Mouse (Mus musculus) liver, embryonic 13.5 days (tissue): ENCODE measurements around the gene Aldh1b1. TPM values are rescaled to one million over a fixed set of nuclear protein-coding genes. Genes with fewer than 3 reads are reported as not detected.

ENCODE experiments used
- ATAC-seq: fragments of 200-750 bp; cut with Nextera tagmentation; 2 replicates; pipeline ENCODE4 v1.8.0; 2017; ENCODE audit warnings: low read depth, mild to moderate bottlenecking, moderate number of reproducible peaks, moderate library complexity
- DNase-seq: peaks from one replicate; pipeline ENCODE4 v3.0.0; 2022
- H3K27ac ChIP-seq: fragments of 300-500 bp; sonication (generic); 2 replicates; pipeline ENCODE4 v1.5.1; 2015; ENCODE audit warnings: moderate library complexity, mild to moderate bottlenecking, inconsistent platforms
- H3K27me3 ChIP-seq: fragments of 300-500 bp; sonication (generic); 2 replicates; pipeline ENCODE4 v1.6.1; 2015; ENCODE audit warnings: mild to moderate bottlenecking, inconsistent platforms
- H3K36me3 ChIP-seq: fragments of 300-500 bp; sonication (generic); 2 replicates; pipeline ENCODE4 v1.6.1; 2015; ENCODE audit warnings: mild to moderate bottlenecking, inconsistent platforms
- H3K4me1 ChIP-seq: fragments of 300-500 bp; sonication (generic); replicated peaks from 2 replicates; pipeline ENCODE4 v1.6.1; 2015; ENCODE audit warnings: inconsistent platforms
- H3K4me2 ChIP-seq: fragments of 300-500 bp; sonication (generic); 2 replicates; pipeline ENCODE4 v1.6.1; 2015; ENCODE audit warnings: inconsistent platforms, mild to moderate bottlenecking, moderate library complexity
- H3K4me3 ChIP-seq: fragments of 300-500 bp; sonication (generic); replicated peaks from 2 replicates; pipeline ENCODE4 v1.5.1; 2015; ENCODE audit warnings: mild to moderate bottlenecking, inconsistent platforms
- H3K9ac ChIP-seq: fragments of 300-500 bp; sonication (generic); 2 replicates; pipeline ENCODE4 v1.6.1; 2015; ENCODE audit warnings: mild to moderate bottlenecking, inconsistent platforms
- H3K9me3 ChIP-seq: fragments of 300-500 bp; sonication (generic); replicated peaks from 2 replicates; pipeline ENCODE4 v1.6.1; 2016; ENCODE audit warnings: inconsistent platforms
- WGBS: fragments of 180-500 bp; shearing (Covaris S2); methylation state at CpG from one replicate; pipeline ENCODE4 v1.1.7; 2015; ENCODE audit not compliant: insufficient replicate concordance; 5-methylcytosine and 5-hydroxymethylcytosine counted together
- polyA plus RNA-seq: library from polyadenylated mRNA; unstranded; fragments of >200 nt; fragmentation: Nextera tagmentation; extraction: Ambion mirVana; gene quantifications from 2 replicates; pipeline ENCODE4 v1.2.1, GENCODE M21; 2015

Aldh1b1 gene
- polyA plus RNA-seq, 1 experiment from 2014 or later = 44.1 TPM

DNA sequence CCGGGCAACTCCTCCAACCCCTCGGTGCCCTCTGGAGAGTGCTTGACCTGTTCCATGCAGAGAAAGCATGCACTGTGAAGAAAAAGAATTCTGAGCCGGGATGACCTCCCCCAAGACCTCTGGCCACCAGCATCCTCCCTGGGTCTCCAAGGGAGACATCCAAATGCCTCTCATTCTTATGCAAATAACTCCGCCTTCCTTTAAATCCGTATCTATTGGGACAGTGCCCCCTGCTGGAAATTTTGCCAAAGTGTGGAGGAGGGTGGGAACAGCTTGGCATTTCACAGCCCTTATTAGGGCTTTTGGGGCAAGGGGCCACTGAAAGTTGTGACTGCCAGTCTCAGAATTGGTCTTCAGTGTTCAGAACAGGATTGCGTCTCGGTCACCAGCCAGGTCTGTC lies 16.7 kb downstream of the Aldh1b1 start:
- Histone ChIP-seq H3K9me3 (no peaks in the 10 kb centered on the region), H3K4me3 (no peak overlapping the region), H3K36me3 (no peaks in the 10 kb centered on the region), H3K4me2 (no peak overlapping the region), H3K27ac (no peak overlapping the region), H3K4me1 (peaks cover 4% of the 10 kb centered on the region; the same call in 1 of the 2 replicates), H3K9ac (no peak overlapping the region), H3K27me3 (peaks cover 16% of the 10 kb centered on the region)
- no peak for DNase-seq
- WGBS = 38% methylated on average over 7 of the region's 7 CpGs
- ATAC-seq = no peak

DNA sequence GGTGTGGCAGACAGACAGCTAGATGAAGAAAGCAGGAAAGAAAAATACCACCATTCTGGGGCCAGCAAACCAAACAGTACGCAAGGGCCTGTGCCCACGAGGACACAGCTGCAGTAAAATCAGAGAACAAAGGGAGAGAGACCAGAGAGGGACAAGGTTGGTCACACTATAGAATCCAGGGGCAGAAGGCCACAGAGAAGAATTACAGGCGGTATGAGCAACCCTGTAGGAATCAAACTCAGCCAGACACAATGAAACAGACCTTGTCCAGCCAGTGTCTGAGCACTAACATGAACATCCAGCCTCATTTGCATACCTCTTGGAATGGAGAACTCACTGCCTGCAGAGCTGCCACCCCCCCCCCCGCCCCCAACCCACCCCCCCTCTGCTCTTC lies 20.0 kb downstream of the Aldh1b1 start:
- peak overlapping the region; percentile 48; the same call in 1 of the 2 replicates for H3K4me2 ChIP-seq
- peaks cover 30% of the 10 kb centered on the region for H3K27me3 ChIP-seq
- no peaks in the 10 kb centered on the region for H3K9me3 ChIP-seq
- H3K4me3 ChIP-seq = no peak overlapping the region
- 24% methylated on average over 4 of the region's 4 CpGs for WGBS
- H3K36me3 ChIP-seq = no peaks in the 10 kb centered on the region
- H3K4me1 ChIP-seq = peaks cover 4% of the 10 kb centered on the region; the same call in 1 of the 2 replicates
- DNase-seq (no peak), ATAC-seq (no peak)
- H3K27ac ChIP-seq = no peak overlapping the region
- H3K9ac ChIP-seq = no peak overlapping the region

DNA sequence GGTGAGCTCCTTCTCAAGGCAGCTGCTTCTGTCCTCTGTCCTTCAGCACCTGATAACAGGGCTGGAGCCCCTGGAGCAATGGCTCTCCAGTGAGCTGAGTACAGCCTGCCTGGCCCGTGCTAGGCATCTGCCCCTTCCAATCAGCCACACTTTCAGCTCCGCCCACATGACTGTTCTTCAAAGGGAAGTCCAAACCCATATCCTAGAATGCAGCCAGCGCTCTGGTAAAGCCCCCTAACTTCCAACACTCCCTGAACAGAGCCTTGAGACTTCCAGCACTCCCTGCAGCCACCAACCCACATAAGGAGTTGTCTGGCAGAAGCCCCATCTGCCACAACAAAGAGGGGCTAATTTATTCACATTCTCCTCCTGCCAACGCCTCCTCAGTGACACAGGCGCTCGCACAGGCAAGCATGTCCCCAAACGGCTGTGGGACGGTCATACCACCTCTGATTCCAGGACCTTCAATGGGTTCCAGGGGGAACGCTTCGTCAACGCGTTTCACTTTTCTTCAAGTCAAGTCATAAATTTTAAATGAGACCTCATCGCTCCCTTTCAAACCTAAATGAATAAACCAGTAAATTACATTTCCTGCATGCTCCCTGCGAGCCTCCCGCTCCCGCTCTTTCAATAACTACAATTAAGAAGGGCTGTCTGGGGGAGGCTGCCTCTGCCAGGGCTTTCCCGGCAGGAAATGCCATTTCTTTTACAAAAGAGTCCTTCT lies 20.5 kb downstream of the Aldh1b1 start:
- ATAC-seq (no peak), DNase-seq (no peak)
- Histone ChIP-seq H3K4me1 (peaks cover 4% of the 10 kb centered on the region; the same call in 1 of the 2 replicates), H3K27ac (no peak overlapping the region), H3K9me3 (no peaks in the 10 kb centered on the region), H3K4me3 (peak overlapping the region; percentile 14; the same call in 1 of the 2 replicates), H3K4me2 (peak overlapping the region; percentile 48), H3K9ac (no peak overlapping the region), H3K27me3 (peaks cover 35% of the 10 kb centered on the region), H3K36me3 (no peaks in the 10 kb centered on the region)
- 3% methylated on average over 17 of the region's 17 CpGs for WGBS

DNA sequence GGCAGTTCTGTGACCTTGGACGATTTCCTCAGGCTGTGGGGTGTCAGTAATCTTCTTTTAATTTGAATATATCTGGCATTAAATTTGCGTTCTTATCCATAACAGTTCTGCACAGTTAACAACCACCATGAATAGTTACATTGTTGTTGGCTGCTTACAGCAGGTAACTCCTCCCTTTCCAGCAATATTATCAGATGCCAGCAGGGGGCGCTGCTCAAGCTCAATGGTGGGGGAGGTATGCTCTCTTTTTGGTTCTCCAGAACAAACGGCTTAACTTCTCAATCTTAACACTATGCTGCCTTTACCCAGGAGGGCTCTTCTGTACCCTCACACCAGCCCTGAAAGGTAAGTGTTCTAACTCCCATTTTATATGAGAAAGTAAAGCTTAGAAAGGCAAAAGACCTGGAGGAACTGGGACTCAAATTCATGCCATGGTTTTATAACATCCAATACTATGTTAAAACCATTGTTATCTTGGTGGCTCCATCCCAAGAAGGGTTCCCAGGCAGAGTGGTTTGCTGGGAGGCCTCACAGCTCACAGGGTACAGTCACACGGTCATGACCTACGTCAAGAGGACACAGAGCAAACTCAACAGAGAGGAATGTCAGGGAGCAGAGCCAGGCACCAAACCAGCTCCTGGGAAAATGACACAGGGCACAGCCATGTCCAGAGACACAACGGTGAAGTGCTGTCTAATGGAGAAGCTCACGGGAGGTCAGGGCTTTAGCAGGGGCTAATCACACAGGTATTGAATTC lies 21.4 kb downstream of the Aldh1b1 start:
- ATAC-seq = no peak
- no peaks in the 10 kb centered on the region for H3K9me3 ChIP-seq

DNA sequence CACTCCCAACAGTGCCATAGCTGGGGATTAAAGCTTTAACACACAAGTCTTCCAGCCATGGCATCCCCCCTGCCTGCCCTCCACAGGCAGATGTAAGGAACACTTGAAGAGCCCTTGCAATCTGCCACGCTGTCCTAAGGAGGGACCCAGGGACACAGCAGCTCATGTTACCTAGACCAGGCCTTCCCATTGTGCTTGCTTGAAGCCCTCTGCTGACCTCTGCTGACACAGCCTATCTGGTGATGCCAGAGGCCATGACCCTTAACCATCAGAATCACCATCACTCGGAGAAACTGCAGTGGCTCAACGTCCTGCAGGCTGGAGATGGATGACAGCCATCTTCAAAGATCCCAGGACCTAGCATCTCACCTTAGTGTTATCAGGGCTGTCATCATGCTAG lies 23.2 kb downstream of the Aldh1b1 start:
- H3K9me3 ChIP-seq = no peaks in the 10 kb centered on the region
- ATAC-seq = no peak
- H3K4me3 ChIP-seq = no peak overlapping the region
- no peaks in the 10 kb centered on the region for H3K36me3 ChIP-seq
- peaks cover 4% of the 10 kb centered on the region; the same call in 1 of the 2 replicates for H3K4me1 ChIP-seq
- no peak overlapping the region for H3K9ac ChIP-seq
- peaks cover 62% of the 10 kb centered on the region for H3K27me3 ChIP-seq
- no peak overlapping the region for H3K27ac ChIP-seq
- 31% methylated on average over 3 of the region's 3 CpGs for WGBS
- DNase-seq = no peak
- no peak overlapping the region for H3K4me2 ChIP-seq

More for the DNA sequence above, 21.4 kb downstream of the Aldh1b1 start:
- no peak for DNase-seq
- Histone ChIP-seq H3K36me3 (no peaks in the 10 kb centered on the region), H3K27ac (no peak overlapping the region), H3K9ac (no peak overlapping the region), H3K4me2 (no peak overlapping the region), H3K4me3 (no peak overlapping the region), H3K27me3 (peaks cover 44% of the 10 kb centered on the region), H3K4me1 (peaks cover 4% of the 10 kb centered on the region; the same call in 1 of the 2 replicates)
- WGBS = 30% methylated on average over 8 of the region's 8 CpGs

DNA sequence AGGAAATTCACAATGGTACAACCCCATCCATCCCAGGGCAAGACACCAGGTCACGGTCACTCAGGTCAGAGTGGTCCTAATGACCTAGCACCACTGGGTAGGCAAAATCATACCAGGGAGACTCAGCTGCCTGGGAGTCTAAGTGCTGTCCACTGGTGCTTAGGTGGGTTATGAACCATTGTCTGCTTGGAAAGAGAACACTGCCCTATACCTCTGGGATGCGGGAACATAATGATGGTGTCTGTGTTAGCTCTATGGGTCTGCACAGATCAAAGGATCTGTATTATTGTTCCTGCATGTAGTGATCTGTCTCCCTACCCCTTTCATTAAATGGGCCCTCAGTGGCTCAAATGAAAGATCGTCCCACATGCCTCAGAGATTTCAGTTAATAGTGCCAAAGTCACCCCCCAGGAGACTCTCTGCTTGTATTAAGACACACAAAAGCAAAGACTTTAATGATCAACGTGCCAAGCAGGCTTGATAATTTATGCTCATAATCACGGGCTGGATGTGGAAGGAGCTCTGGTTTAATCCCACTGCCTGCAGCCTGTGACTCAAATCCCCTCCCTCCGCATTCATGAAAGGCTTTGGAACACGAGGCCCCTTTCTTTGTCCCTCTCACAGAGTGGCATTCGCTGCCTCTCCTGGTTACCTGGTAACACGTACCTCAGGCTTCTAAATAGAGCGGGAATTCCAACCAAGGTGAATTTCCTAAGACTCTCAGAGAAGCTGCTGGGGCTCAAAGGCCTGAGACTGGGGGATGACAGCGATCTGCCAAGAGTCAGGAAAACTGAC lies 24.2 kb downstream of the Aldh1b1 start:
- ATAC-seq = no peak
- Histone ChIP-seq H3K4me3 (no peak overlapping the region), H3K27me3 (peaks cover 72% of the 10 kb centered on the region), H3K27ac (no peak overlapping the region), H3K4me2 (no peak overlapping the region), H3K9me3 (no peaks in the 10 kb centered on the region), H3K4me1 (peaks cover 4% of the 10 kb centered on the region; the same call in 1 of the 2 replicates), H3K36me3 (no peaks in the 10 kb centered on the region), H3K9ac (no peak overlapping the region)
- 32% methylated on average over 11 of the region's 11 CpGs for WGBS
- DNase-seq = no peak

DNA sequence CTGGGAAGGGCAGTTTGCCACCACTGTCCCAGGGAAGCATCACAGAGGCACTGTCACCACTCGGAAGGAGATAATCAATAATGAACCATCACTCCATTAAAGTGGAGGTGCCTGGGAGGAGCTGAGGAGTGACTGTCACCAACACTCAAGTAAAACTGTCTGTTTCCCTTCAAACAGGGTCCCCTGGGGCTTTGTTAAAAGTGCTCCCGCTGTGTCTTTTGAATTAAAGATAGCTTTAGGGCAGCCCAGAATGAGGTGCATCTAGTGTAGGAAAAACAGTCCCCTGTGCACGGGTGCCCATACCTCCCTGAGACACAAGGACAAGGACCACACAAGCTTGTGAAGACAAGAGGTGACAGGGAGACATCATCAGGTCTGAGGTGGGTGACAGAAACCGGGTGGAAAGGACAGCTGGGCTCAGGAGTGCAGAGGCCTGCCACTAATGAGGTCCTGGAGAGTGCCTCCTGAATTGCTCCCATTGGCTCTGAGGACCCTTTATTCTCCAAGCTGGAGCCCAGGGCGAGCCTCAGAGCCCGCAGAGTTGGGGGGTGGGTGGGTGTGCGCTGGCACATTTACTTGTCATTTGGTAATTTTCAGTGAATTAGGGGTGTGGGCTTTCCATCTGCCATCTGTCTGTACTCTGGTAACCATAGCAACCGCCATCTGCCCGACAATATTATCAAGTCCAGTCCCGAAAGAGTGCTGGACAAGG lies 25.4 kb downstream of the Aldh1b1 start:
- DNase-seq = no peak
- 6% methylated on average over 10 of the region's 10 CpGs for WGBS
- H3K4me2 ChIP-seq = no peak overlapping the region
- H3K4me3 ChIP-seq = no peak overlapping the region
- peaks cover 78% of the 10 kb centered on the region for H3K27me3 ChIP-seq
- H3K27ac ChIP-seq = no peak overlapping the region
- ATAC-seq = no peak
- H3K36me3 ChIP-seq = no peaks in the 10 kb centered on the region
- no peak overlapping the region for H3K9ac ChIP-seq
- peaks cover 3% of the 10 kb centered on the region; the same call in 1 of the 2 replicates for H3K4me1 ChIP-seq
- H3K9me3 ChIP-seq = no peaks in the 10 kb centered on the region

DNA sequence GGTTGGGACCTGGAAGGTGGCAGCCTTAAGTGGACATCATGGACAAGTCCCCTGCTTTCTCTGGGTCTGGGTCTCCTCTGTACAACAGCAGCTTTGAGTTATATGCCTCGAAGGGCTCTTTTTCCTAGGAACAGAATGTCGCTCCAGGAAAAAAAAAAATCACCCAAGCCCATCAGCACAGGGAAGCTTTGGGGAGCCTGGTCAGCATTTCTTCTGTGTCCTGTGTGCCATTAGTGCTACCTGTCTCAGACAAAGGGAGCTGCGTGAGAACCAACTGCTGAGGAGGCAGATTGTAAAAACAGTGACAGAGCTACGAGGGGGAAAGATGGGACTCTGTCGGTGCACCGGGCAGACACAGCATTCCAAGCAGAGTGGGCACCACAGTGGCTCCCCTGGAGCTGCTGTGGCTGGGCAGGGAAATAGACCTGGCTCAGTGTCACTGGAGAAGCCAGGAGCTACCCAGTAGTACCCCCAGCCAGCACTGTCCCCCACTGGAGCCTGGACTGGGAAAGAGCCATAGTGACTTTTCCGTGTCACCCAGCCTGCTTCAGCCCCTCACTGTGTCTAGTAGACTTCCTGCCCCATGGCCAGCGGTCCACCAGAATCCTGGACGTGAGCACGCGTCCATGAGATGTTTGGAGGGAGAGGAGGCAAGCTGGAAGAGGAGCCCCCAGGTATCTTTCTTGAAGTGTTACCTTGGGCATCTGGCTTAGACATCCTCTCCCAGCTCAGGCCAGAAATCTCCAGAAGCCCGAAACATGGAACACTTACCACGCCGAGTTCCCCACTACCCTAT lies 26.1 kb downstream of the Aldh1b1 start:
- ATAC-seq = no peak
- Histone ChIP-seq H3K4me1 (no peaks in the 10 kb centered on the region), H3K9ac (no peak overlapping the region)

DNA sequence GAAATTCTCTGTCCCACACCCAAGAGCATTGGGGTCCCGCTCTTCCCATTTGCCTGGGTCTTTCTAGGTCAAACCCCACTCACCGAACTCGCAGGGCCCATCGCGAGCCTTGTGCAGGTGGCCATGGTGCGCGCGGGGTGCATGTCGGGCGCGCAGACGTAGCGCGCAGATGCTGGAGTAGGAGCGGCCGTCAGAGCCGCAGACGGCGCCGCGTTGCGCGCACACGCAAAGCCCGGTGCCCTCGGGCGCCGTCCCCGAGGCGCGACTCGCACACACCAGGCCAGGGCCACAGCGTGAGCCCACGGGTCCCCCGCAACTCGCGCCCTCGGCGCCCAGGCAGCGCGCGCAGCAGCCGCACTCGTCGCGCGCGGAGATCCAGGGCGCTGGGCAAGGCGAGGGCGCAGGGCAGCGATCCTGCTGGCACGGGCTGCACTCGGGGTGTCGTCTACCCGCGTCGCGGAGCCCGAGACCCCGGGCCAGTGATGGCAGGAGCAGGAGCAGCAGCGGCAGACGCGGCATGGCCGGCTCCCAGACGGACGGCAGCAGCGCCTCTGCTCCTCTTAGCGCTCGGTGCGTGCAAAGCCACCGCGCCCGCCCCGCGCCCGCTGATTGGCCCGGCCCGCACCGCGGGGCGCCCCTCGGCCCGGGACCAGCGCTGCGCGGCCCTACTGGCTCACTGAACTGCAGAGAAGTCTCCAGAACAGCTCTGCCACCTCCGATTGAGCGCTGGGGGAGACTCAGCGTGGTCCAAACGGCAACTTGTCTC lies 27.6 kb downstream of the Aldh1b1 start, which contains the start of gene Igfbpl1:
Gene Igfbpl1 (minus strand): TSS at position 649 of the 766 bp plus-strand sequence.
- WGBS = 3% methylated on average over 91 of the region's 91 CpGs
- Histone ChIP-seq H3K9me3 (no peaks in the 10 kb centered on the region), H3K4me1 (no peaks in the 10 kb centered on the region), H3K27me3 (peaks cover 90% of the 10 kb centered on the region), H3K36me3 (no peaks in the 10 kb centered on the region), H3K9ac (no peak within 1 kb of the TSS), H3K27ac (no peak within 1 kb of the TSS), H3K4me3 (peak within 1 kb of the TSS; percentile 16; the same call in 1 of the 2 replicates), H3K4me2 (peak within 1 kb of the TSS; percentile 41)
- ATAC-seq (no peak), DNase-seq (no peak)

More for the DNA sequence above, 26.1 kb downstream of the Aldh1b1 start:
- no peaks in the 10 kb centered on the region for H3K36me3 ChIP-seq
- H3K9me3 ChIP-seq = no peaks in the 10 kb centered on the region
- H3K27ac ChIP-seq = no peak overlapping the region
- H3K4me3 ChIP-seq = no peak overlapping the region
- DNase-seq = no peak
- WGBS = 31% methylated on average over 14 of the region's 14 CpGs
- H3K27me3 ChIP-seq = peaks cover 78% of the 10 kb centered on the region
- no peak overlapping the region for H3K4me2 ChIP-seq
